Mouse (Mus musculus) ES-Bruce4 (cell line): ENCODE data around the gene Olfr1392.
"Not testable (repeated sequence)": the region's sequence is repeated elsewhere in the genome, so short reads cannot be mapped to it uniquely, and the experiment has no call there.

Experiments
- CTCF ChIP-seq: IDR thresholded peaks from one replicate; pipeline ENCODE4 v1.8.1; 2011; ENCODE audit warnings: low read depth, low read length
- EP300 ChIP-seq: IDR thresholded peaks from 2 replicates; pipeline ENCODE4 v1.6.1; 2011; ENCODE audit warnings: low read depth, low read length; ENCODE audit not compliant: insufficient read depth
- POLR2A ChIP-seq: IDR thresholded peaks from one replicate; pipeline ENCODE4 v1.8.1; 2011; ENCODE audit warnings: low read length; ENCODE audit not compliant: insufficient read depth

DNA sequence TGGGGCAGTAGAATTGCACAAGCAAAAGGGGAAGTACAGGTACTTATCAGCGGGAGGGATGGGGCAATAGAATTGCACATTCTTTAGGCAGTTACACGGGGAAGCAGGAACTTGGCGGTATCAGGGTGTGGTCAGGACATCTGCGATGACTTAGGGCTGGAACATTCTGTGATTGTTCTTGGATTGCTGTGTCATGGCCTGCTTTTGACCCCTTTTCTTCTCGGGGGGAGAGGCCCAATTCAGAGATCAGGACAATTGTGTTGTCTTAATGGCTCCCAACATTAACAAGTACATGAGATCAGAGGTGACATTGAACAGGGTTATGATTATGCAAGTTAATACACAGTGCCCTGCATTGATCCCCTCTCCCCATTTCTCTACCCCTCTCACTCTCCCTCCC lies 23.5 kb downstream of the Olfr1392 start:
- TF ChIP-seq EP300, CTCF, POLR2A: not testable (repeated sequence)
